Mouse (Mus musculus): ENCODE results near the gene Syvn1. TPM values are rescaled to one million over a fixed set of nuclear protein-coding genes. Genes with fewer than 3 reads are reported as not detected.
"Not testable (repeated sequence)": the region's sequence is repeated elsewhere in the genome, so short reads cannot be mapped to it uniquely, and the experiment has no call there.

The Syvn1 gene
- total RNA-seq, 4 experiments from 2014 or later = 18.9 to 21.7 (median 21.4) TPM

DNA sequence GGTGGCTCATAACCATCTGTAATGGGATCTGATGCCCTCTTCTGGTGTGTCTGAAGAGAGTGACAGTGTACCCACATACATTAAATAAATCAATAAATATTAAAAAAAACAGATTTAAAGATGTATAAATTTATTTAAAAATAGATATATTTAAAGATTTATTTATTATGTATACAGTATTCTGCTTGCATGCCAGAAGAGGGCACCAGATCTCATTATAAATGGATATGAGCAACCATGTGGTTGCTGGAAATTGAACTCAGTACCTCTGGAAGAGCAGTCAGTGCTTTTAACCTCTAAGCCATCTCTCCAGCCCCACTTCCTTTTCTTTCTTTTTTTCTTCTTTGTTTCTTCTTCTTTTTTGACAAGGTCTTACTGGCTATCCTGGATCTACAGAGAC, 6.4 kb upstream of the Syvn1 start:
- no peak for DNase-seq (ENCODE audit: low spot score)

DNA sequence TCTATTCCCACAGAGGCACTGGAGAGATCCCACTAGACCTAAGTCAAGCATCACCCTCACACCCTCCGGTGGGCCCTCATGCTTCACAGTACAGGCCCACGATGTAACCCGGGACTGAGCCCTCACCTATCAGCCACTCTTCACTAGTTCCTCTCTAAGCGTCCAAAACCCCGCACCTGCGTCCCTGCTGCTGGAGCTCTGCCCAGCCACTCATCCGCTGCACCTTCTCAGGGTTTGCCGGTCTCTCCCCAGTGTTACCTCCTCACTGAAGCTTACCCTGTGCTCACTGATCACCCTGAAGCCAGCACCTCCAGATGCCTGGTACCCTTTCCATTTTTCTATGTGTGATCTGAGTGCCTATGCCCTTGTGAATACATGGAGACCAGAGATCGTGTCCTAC, 4.1 kb upstream of the Syvn1 start:
- no peak for DNase-seq (ENCODE audit: low spot score)

DNA sequence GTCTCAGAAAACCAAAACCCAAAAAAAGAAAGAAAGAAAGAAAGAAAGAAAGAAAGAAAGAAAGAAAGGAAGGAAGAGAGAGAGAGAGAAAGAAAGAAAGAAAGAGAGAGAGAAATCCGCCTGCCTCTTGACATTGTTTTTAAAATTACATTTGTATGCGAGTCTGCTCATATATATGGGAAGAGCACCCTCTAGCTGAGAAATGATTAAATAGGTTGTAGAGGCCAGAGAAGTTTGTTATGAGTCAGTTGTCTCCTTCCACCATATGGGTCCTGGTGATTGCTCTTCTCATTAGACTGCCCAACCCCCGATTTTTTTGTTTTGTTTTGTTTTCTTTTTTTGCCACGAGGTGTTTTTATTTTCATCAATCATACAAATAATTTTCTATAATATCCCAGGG, 2.3 kb upstream of the Syvn1 start:
- DNase-seq (ENCODE audit: low spot score) = not testable (repeated sequence)

DNA sequence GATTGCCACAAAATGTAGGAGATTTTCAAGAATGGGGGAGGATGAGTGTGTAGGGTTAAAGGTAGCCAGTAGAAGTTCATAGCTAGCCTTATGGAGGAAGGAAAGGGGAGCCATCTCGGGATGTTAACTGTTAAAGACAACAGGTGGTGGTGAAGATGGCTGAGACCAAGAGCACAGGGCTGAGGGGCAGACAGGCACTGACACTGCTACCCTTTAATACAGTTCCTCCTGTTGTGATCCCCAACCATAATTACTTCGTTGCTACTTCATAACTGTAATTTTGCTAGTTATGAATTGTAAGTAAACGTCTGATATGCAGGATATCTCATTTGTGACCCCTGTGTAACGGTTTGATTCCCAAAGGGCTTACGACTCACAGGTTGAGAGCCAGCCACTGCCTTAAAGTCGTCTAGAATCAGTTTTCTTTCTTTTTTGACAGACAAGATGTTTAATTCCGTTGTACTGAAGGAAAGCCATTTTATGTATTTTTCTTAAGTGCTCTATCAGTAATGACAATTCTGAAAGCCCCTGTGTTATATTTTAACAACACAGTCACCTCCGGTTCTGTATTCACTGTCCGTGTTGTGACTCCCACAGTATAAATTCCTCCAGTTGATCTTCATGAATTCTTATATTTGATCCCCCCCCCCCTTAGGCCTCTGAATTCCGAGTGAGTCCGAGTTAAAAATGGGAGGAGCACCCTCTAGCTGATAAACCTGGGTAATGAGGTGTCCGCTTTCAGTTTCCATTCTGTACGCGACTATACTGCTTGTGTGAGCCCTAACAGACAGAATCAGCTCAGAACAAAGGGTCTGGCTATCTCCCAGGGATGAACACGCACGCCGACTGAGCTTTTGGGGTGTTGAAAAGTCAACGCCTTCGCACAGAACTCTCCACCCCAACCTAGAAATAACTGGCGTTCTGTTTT, 746 bp upstream of the Syvn1 start:
- no peak for DNase-seq (ENCODE audit: low spot score)

DNA sequence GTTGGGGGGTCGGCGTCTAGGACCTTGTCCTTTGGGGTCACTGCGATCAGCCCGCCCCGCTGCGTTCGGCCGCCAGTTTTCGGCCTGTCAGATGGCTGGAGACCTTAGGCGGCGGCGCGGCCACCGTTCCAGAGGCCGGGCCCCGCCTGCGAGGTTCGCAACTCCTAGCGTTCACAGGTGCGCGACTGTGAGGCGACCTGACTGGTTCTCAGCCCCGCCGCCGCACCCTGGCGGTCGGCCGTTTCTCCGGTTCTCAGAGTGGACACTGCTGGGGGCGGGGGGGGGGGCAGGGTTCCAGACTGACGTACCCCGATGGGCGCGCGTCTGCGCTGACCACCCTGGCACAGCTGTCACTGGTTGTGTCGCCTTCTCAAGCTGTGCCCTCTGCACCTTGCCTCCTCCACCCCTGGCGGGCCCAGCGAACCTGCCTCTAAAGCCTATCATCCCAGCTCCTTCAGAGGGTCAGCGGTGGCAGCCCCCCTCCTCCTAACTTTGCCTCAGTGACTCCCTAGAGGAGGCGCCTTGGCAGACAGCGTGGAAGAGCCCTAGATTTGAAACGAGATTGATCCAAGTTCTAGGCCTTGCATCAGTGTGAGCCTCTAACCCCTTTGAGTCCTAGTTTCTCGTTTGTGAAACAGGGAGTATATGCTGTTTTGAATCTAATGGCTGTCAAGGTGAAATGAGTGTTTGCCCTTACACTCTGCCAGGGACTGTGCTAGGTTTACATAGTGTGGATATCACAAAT, 950 bp downstream of the Syvn1 start:
- DNase-seq (ENCODE audit: low spot score) = no peak

DNA sequence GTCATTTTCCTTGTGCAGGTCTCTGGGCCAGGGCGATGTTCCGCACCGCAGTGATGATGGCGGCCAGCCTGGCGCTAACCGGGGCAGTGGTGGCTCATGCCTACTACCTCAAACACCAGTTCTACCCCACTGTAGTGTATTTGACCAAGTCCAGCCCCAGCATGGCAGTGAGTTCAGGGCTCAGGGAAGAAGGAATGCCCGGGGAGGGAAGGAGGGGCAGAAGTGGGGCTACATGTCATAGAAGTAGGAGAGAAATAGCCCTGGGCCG, 1.5 kb downstream of the Syvn1 start:
- DNase-seq (ENCODE audit: low spot score) = no peak

DNA sequence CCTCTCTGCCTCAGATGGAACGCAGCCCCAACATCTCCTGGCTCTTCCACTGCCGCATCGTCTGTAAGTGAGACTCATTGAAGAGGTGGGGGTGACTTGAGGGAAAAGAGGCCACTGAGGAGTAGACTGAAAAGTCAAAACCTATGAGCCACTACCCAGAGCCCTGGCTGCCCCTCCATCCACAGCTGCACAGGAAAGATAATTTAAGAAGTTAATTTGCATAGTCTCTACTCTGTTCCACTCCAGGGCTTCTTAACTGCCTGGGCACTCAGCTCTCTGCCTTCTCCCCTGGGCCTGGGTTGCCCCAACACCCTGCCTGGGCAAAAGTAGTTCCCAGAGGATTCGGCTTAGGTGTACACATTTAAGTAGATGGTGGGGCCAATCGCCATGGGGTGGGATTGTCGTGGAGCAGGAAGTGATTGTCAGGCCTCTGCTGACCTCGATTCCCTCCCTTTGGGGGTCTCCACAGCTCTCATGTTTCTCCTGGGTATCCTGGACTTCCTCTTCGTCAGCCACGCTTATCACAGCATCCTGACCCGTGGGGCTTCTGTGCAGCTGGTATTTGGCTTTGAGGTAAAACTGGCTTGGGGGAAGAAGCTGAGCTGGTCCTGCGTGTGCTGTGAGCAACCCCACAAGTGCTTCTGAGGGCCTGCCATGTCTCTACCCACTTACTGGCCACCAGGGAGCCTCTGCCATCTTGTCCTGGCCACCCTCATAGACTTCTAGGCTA, 2.5 kb downstream of the Syvn1 start:
- DNase-seq (ENCODE audit: low spot score) = no peak

DNA sequence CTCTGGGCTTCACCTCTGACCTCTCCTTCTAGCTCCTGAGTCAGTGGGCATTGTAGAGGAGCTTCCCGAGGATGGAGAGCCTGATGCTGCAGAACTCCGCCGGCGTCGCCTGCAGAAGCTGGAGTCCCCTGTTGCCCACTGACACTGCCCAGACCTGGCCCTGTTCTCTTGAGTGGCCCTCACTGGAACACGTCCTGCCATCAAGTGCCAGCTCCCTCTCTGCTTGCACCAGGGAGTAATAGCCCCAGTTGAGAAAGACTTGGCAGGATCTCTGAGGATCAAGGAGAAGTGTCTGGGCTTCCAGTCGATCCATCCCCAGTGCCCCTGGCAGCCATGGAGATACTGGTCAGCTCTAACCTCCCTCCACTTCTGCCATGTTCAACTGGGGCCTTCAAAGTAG, 6.1 kb downstream of the Syvn1 start:
- DNase-seq (ENCODE audit: low spot score) = no peak

DNA sequence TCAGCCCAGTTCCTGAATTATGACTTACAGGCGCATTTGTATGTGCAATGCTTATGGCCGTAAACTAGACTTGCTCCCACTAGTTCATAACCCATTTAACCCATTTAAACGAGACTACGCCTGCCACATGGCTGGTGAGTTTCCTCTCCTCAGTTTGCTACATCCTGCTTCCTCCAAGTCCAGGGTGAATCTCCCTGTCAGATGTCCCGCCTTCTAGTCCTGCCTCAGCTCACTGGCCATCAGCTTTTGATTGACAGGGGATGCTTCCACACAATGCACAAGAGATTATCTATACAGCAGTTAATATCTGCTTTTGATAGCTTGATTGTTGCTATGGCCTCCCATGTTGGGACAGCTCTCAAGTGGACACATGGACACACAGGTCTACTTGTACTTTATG, 7.9 kb downstream of the Syvn1 start:
- DNase-seq (ENCODE audit: low spot score) = no peak

DNA sequence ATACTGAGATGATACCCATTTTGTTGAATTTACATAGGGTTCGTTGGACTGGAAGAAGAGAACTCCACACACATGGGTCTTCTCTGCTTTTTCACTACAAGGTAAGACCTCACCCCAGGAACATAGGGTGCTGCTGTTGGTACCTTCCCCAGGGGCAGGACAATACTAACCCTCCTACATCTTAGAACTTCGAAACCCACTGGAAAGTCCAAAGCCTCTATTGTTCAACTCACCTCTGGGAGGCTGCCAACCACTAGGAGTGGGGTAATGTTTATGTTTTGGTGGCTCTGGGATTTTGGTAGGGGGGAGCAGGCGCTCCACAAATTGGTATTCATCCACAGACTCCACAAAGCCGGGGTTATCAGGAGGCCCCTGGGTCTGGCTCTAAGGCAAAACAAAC, 10.3 kb downstream of the Syvn1 start:
- no peak for DNase-seq (ENCODE audit: low spot score)

DNA sequence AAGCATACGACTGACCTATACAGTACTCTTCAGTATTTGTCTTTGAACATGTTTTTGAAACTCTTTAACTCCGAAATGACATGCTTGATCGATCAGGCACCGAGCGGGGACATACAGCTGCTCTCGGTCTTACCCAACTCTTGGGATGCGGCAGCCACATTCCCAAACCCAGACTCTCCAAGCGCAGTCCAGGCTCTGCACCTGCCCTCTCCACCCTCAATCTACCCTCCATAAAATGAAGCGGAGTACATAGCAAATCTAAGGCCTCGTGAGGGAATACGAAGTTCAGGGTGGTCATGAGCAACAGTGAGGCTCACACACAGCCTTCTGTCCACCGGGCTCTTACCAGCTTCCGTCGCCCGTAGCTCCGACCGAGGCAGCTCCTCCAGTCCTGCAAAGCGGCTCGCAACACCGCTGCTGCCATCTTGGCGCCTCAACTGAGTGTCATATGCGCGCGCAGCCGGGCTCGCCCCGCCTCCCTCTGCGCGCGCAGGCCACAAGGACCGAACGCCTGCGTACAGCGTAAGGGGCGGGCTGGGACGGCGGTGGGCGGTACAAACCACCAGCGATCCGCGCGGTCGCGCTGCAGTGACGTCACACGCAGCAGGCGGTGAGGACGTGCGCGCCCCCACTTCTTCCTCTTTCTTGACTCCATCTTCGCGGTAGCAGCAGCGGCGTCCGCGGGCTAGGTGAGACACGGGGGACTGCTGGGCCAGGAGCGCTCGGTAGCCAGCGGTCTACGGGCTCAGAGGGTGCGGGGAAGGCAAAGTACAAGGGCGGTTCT, 11.1 kb downstream of the Syvn1 start, which contains the start of the genes Mrpl49 and Fau:
TSS of gene Mrpl49 (minus strand) at position 473 of the 784 bp plus-strand sequence.
TSS of gene Fau (plus strand) at position 532 of the 784 bp plus-strand sequence.
- DNase-seq (ENCODE audit: low spot score) = peak; percentile 98

DNA sequence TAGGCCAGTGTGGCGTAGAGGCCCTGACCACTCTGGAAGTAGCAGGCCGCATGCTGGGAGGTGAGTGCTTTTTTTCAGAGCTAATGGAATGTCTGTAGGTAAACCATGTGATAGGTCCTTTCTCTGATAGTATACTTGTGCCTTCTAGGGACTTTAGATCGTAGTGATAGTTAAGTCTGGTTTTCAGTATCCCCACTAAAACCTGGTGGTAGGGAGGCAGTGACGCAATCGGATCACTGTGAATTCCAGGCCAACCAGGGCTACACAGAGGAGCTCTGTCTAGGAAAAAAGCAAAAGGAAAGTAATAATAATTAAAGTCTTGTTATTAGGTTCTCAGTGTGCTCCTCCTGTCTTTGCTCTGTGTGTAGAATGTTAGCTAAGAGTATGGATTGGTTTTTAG, 12.1 kb downstream of the Syvn1 start:
- no peak for DNase-seq (ENCODE audit: low spot score)

DNA sequence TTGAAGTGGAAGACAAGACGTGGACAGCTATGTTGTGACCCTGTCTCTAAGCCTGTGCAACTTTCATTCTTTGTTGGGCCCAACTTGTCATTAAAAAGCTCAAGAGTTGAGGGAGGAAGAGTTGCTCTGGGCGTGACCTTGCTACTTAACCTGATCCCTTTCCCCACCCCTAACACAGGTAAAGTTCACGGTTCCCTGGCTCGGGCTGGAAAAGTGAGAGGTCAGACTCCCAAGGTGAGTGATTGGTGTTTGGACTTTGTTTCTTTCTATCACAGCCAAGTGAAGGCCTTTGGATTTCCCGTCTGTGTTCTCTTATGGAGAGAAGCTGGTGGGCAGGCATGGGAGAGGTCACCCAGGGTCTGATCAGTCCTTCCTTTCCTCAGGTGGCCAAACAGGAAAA, 12.6 kb downstream of the Syvn1 start:
- DNase-seq (ENCODE audit: low spot score) = no peak

DNA sequence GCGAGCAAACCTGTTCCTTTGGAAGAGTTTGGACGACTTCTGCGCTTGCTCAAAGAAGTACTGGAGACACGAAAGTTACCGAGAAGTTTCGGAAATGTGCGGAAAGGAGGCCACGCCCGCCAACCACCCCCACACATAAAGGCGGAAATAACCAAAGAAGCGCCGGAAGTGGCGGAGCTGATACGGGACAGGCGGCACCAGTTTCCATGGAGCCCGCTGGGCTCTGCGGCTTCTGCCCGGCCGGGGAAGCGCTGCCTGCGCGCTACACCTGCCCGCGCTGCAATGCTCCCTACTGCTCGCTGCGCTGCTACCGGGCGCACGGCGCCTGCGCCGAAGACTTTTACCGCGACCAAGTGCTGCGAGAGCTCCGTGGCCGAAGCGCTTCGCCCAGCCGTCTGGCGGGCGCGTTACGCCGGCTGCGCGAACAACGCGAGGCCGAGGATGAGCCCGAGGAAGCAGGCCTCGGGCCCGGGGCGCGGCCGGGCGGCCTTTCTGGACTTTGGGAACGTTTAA, 14.7 kb downstream of the Syvn1 start, which contains the start of gene Znhit2:
TSS of gene Znhit2 (plus strand) at position 172 of the 513 bp plus-strand sequence.
- DNase-seq (ENCODE audit: low spot score) = peak; percentile 97

DNA sequence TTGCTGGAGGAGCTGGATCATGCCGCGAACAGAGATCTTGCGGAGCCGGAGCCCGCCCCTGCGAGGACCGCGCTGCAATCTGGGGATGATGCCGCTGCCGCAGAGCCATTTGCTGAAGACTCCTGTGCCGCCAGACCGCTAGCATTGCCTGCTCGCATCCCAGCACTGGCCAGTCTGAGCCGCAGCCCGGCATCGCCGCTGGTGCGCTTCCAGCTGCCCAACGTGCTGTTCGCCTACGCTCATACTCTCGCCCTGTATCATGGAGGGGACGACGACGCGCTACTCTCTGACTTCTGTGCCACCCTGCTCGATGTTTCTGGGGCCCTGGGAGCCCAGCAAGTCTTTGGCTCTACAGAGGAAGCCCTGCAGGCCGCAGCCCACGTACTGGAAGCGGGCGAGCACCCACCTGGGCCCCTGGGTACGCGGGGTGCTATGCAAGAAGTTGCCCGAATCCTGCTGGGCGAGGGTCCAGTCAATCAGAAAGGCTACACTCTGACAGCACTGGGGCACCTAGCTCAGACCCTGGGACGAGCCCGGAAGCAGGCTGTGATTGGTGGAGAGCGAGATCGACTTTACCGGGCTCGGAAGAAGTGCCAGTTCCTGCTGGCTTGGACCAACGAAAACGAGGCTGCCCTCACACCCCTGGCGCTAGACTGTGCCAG, 15.4 kb downstream of the Syvn1 start:
- DNase-seq (ENCODE audit: low spot score) = no peak

DNA sequence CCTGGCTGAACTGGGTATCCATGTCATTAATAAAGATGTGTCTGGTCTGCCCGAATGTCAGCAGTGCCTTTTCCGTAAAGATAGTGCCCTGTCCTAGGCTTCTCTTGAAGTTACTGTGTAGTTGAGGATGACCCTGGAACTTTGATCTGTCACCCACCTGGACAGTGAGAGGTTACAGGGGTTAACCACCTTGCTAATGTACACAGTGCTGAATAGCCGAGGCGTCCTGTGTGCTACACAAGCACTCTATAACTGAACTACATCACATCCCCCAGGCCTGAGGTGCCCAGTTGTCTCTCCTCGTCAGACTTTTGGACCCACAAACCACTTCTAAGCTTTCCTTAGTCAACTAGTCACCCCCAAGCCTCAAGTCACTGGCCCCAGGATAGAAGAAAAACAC, 16.0 kb downstream of the Syvn1 start:
- no peak for DNase-seq (ENCODE audit: low spot score)

DNA sequence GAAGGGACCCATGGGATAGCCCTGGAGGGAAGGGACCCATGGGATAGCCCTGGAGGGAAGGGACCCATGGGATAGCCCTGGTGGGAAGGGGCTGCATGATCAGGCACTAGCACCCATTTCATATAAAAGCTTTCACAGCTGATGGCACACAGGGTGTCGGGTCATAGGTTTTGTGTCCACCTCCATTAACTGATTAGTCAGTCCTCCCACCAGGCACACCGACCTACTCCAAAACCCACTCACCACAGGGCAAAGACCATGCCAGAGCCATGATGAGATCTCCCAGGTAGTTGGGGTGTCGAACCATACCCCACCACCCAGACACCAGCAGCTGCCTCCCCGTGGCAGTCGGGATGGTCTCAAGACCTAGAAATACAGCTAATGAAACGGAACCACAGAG, 16.7 kb downstream of the Syvn1 start:
- no peak for DNase-seq (ENCODE audit: low spot score)

DNA sequence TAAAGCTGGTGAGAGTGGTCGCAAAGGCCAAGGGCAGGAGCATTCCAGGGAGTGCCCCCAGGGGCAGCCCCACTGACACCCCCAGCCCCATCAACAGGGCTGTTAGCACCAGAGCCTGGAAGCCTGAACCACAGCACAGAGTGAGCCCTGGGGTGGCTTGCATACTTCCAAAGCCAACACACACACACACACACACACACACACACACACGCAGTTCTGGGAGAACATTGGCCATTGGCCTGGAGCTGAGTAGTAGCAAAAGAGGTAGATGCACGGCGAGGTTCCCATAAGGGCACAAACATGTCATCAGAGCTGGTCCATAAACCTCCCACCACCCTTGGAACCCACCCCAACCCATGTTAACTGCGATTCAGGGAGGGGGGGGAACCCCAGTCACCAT, 20.2 kb downstream of the Syvn1 start:
- no peak for DNase-seq (ENCODE audit: low spot score)

DNA sequence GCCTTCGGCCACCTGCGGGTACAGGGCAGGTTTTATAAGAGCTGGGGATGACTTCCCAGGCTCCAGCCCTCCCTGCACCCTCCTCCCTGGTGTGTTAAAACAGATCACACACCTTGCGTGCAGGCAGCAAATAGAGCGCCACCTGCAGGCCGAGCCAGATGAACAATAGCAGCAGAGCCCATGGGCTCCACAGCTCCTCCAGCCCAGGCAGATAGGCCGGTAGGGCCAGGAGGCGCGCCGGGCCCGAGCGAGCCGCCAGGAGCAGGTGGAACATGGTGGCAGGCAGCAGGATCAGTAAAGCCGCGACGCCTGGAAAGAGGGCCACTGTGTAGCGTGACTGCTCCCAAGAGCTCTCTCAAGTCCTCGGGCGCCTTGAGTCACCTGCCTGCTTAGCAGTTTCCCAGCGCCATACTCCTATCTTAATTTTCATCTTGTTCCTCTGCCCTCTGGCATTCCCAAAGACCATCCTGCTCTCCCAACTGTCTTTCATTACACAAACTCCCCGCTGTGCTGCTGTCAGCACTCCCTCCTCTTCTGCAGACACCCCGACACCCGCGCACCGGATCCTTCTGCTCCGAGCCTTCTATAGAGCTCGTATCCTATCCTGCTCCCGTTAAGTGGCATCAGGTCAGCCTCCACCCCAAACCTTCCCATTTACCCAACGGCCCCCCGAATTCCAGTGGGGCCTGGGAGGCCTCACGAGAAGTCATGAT, 20.8 kb downstream of the Syvn1 start:
- DNase-seq (ENCODE audit: low spot score) = peak; percentile 44

All from heart, adult 8-10 months (tissue).